Mouse (Mus musculus) CH12.LX (cell line): ENCODE measurements around the gene Ints7.

Experiments used
- CTCF ChIP-seq, 2 experiments: IDR thresholded peaks in 1 of 2; conservative IDR thresholded peaks in 1 of 2; 2 replicates each; pipeline ENCODE4 v1.5.1; 2011 to 2012; ENCODE audit warnings: low read depth in 2 of 2, low read length in 2 of 2, improper control_type of control experiment in 1 of 2, inconsistent platforms in 1 of 2, mild to moderate bottlenecking in 1 of 2, moderate library complexity in 1 of 2
- E2F4 ChIP-seq: IDR thresholded peaks from 2 replicates; pipeline ENCODE4 v1.6.1; 2011; ENCODE audit warnings: low read depth, low read length, improper control_type of control experiment; ENCODE audit not compliant: insufficient replicate concordance
- EP300 ChIP-seq: IDR thresholded peaks from 2 replicates; pipeline ENCODE4 v1.6.1; 2011; ENCODE audit warnings: low read length, improper control_type of control experiment
- GABPA ChIP-seq: IDR thresholded peaks from 2 replicates; pipeline ENCODE4 v1.6.1; 2012; ENCODE audit warnings: low read depth, low read length, improper control_type of control experiment, inconsistent platforms; ENCODE audit not compliant: insufficient replicate concordance
- NELFE ChIP-seq: IDR thresholded peaks from 2 replicates; pipeline ENCODE4 v1.6.1; 2011; ENCODE audit warnings: low read depth, low read length, improper control_type of control experiment
- NRF1 ChIP-seq: IDR thresholded peaks from 2 replicates; pipeline ENCODE4 v1.6.1; 2014; ENCODE audit warnings: low read depth, mild to moderate bottlenecking, inconsistent platforms, low read length, improper control_type of control experiment, moderate library complexity
- POLR2A ChIP-seq: IDR thresholded peaks from 2 replicates; pipeline ENCODE4 v1.6.1; 2011; ENCODE audit warnings: low read depth, mild to moderate bottlenecking, improper control_type of control experiment, low read length
- UBTF ChIP-seq: IDR thresholded peaks from 2 replicates; pipeline ENCODE4 v1.6.1; 2012; ENCODE audit warnings: low read depth, mild to moderate bottlenecking, inconsistent platforms, low read length, improper control_type of control experiment, moderate library complexity
- USF1 ChIP-seq: IDR thresholded peaks from 2 replicates; pipeline ENCODE4 v1.6.1; 2014; ENCODE audit warnings: low read depth, mild to moderate bottlenecking, inconsistent platforms, low read length, improper control_type of control experiment
- ZMIZ1 ChIP-seq: IDR thresholded peaks from 2 replicates; pipeline ENCODE4 v1.6.1; 2012; ENCODE audit warnings: low read depth, mild to moderate bottlenecking, inconsistent platforms, low read length, improper control_type of control experiment

DNA sequence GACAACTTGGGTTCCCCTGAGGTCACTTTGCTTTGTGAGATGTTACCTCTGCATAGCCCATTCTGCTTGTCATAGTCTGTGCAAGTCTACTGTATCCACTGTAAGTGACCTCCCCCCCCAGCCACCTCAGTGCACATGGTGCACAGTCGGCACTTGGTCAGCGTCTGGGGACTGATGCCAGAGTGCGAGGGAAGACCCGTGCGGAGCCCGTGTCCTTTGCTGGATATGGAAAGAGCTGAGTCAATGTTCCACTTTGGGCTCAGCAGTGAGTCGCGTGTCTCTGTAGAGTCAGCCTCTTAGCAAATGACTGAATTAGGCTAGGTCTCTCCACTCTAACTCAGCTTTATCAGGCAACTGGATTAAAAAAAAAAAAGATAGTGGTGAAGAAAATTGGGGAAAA is 47.4 kb downstream of the Ints7 start:
- no peak for TF ChIP-seq CTCF (conservative IDR thresholded peaks at IDR 0.05 in 1 of 2, IDR thresholded peaks at IDR 0.05 in 1 of 2; ENCODE audit: low read depth in 2 of 2, low read length in 2 of 2)
- no peak for TF ChIP-seq E2F4
- TF ChIP-seq POLR2A = no peak
- TF ChIP-seq UBTF = no peak
- no peak for TF ChIP-seq NRF1
- TF ChIP-seq EP300 = no peak
- no peak for TF ChIP-seq NELFE
- no peak for TF ChIP-seq ZMIZ1
- no peak for TF ChIP-seq GABPA
- TF ChIP-seq USF1 = no peak
